Mouse (Mus musculus): ENCODE data around the gene Sipa1l2. TPM values are rescaled to one million over a fixed set of nuclear protein-coding genes. Genes with fewer than 3 reads are reported as not detected.

Gene Sipa1l2
- polyA plus RNA-seq, 1 experiment from 2014 or later: 7.2 TPM

GRCm38 (mm10) chr8:125488747-125489146 lies 80.9 kb downstream of the Sipa1l2 start:
- H3K27ac ChIP-seq (ENCODE audit: low read depth): no peak overlapping the region
- H3K36me3 ChIP-seq (ENCODE audit: control insufficient read depth, insufficient read depth, low read length): peaks cover 11% of the 10 kb centered on the region
- H3K9me3 ChIP-seq (ENCODE audit: control insufficient read depth, low read length): no peaks in the 10 kb centered on the region
- 0 out of 2 replicates have a peak, but pooled peaks cover 4% of the 10 kb centered on the region for H3K4me1 ChIP-seq (replicated peaks; ENCODE audit: control insufficient read depth, insufficient read depth, low read length)
- H3K9ac ChIP-seq (ENCODE audit: low read length): no peak overlapping the region
- no peak overlapping the region for H3K4me2 ChIP-seq (ENCODE audit: low read length)
- DNase-seq (ENCODE audit: low spot score) (no peak), ATAC-seq (replicated peaks; ENCODE audit: low FRiP score, low TSS enrichment, low read depth) (no peak)
- no peaks in the 10 kb centered on the region for H3K27me3 ChIP-seq (replicated peaks; ENCODE audit: control insufficient read depth, insufficient read depth, low read length)
- no peak overlapping the region for H3K4me3 ChIP-seq (ENCODE audit: low read depth, low read length)
- WGBS: 55% methylated on average over 1 of the region's 1 CpGs

GRCm38 (mm10) chr8:125485715-125486114 lies 83.9 kb downstream of the Sipa1l2 start:
- no peak overlapping the region for H3K9ac ChIP-seq (ENCODE audit: low read length)
- no peak for ATAC-seq (replicated peaks; ENCODE audit: low FRiP score, low TSS enrichment, low read depth)
- H3K9me3 ChIP-seq (ENCODE audit: control insufficient read depth, low read length): no peaks in the 10 kb centered on the region
- no peak for DNase-seq (ENCODE audit: low spot score)
- 0 out of 2 replicates have a peak, but pooled peaks cover 4% of the 10 kb centered on the region for H3K4me1 ChIP-seq (replicated peaks; ENCODE audit: control insufficient read depth, insufficient read depth, low read length)
- H3K36me3 ChIP-seq (ENCODE audit: control insufficient read depth, insufficient read depth, low read length): peaks cover 17% of the 10 kb centered on the region
- H3K4me2 ChIP-seq (ENCODE audit: low read length): no peak overlapping the region
- WGBS: 83% methylated on average over 3 of the region's 3 CpGs
- no peaks in the 10 kb centered on the region for H3K27me3 ChIP-seq (replicated peaks; ENCODE audit: control insufficient read depth, insufficient read depth, low read length)
- H3K27ac ChIP-seq (ENCODE audit: low read depth): no peak overlapping the region
- no peak overlapping the region for H3K4me3 ChIP-seq (ENCODE audit: low read depth, low read length)

GRCm38 (mm10) chr8:125484530-125485196 lies 84.9 kb downstream of the Sipa1l2 start:
- no peak for DNase-seq (ENCODE audit: low spot score)
- Histone ChIP-seq H3K27me3 (replicated peaks; ENCODE audit: control insufficient read depth, insufficient read depth, low read length) (no peaks in the 10 kb centered on the region), H3K36me3 (ENCODE audit: control insufficient read depth, insufficient read depth, low read length) (peaks cover 16% of the 10 kb centered on the region; the same call in 1 of the 2 replicates), H3K4me1 (replicated peaks; ENCODE audit: control insufficient read depth, insufficient read depth, low read length) (0 out of 2 replicates have a peak, but pooled peaks cover 4% of the 10 kb centered on the region), H3K9me3 (ENCODE audit: control insufficient read depth, low read length) (no peaks in the 10 kb centered on the region), H3K4me2 (ENCODE audit: low read length) (no peak overlapping the region), H3K27ac (ENCODE audit: low read depth) (no peak overlapping the region), H3K4me3 (ENCODE audit: low read depth, low read length) (no peak overlapping the region), H3K9ac (ENCODE audit: low read length) (no peak overlapping the region)
- ATAC-seq (replicated peaks; ENCODE audit: low FRiP score, low TSS enrichment, low read depth): no peak
- 78% methylated on average over 7 of the region's 7 CpGs for WGBS

- Histone ChIP-seq H3K9ac (ENCODE audit: low read length) (no peak overlapping the region), H3K27me3 (replicated peaks; ENCODE audit: control insufficient read depth, insufficient read depth, low read length) (no peaks in the 10 kb centered on the region), H3K36me3 (ENCODE audit: control insufficient read depth, insufficient read depth, low read length) (peaks cover 22% of the 10 kb centered on the region), H3K4me3 (ENCODE audit: low read depth, low read length) (no peak overlapping the region), H3K4me2 (ENCODE audit: low read length) (no peak overlapping the region), H3K27ac (ENCODE audit: low read depth) (no peak overlapping the region), H3K9me3 (ENCODE audit: control insufficient read depth, low read length) (no peaks in the 10 kb centered on the region), H3K4me1 (replicated peaks; ENCODE audit: control insufficient read depth, insufficient read depth, low read length) (no peaks in the 10 kb centered on the region)
- DNase-seq (ENCODE audit: low spot score) (no peak), ATAC-seq (replicated peaks; ENCODE audit: low FRiP score, low TSS enrichment, low read depth) (no peak)
- WGBS: 80% methylated on average over 5 of the region's 5 CpGs
Observed at GRCm38 (mm10) chr8:125482491-125483096, 87.0 kb downstream of the Sipa1l2 start.

GRCm38 (mm10) chr8:125474876-125475275 lies 94.7 kb downstream of the Sipa1l2 start:
- Histone ChIP-seq H3K27me3 (replicated peaks; ENCODE audit: control insufficient read depth, insufficient read depth, low read length) (no peaks in the 10 kb centered on the region), H3K4me1 (replicated peaks; ENCODE audit: control insufficient read depth, insufficient read depth, low read length) (no peaks in the 10 kb centered on the region), H3K27ac (ENCODE audit: low read depth) (no peak overlapping the region), H3K9me3 (ENCODE audit: control insufficient read depth, low read length) (no peaks in the 10 kb centered on the region), H3K36me3 (ENCODE audit: control insufficient read depth, insufficient read depth, low read length) (peaks cover 14% of the 10 kb centered on the region), H3K4me2 (ENCODE audit: low read length) (no peak overlapping the region), H3K4me3 (ENCODE audit: low read depth, low read length) (no peak overlapping the region), H3K9ac (ENCODE audit: low read length) (no peak overlapping the region)
- WGBS: 76% methylated on average over 12 of the region's 12 CpGs
- DNase-seq (ENCODE audit: low spot score): no peak
- no peak; the same call in 1 of the 2 replicates for ATAC-seq (replicated peaks; ENCODE audit: low FRiP score, low TSS enrichment, low read depth)

- Histone ChIP-seq H3K4me2 (ENCODE audit: low read length) (no peak overlapping the region), H3K36me3 (ENCODE audit: control insufficient read depth, insufficient read depth, low read length) (peaks cover 18% of the 10 kb centered on the region), H3K9me3 (ENCODE audit: control insufficient read depth, low read length) (no peaks in the 10 kb centered on the region), H3K4me3 (ENCODE audit: low read depth, low read length) (no peak overlapping the region), H3K9ac (ENCODE audit: low read length) (no peak overlapping the region), H3K27me3 (replicated peaks; ENCODE audit: control insufficient read depth, insufficient read depth, low read length) (no peaks in the 10 kb centered on the region), H3K27ac (ENCODE audit: low read depth) (no peak overlapping the region), H3K4me1 (replicated peaks; ENCODE audit: control insufficient read depth, insufficient read depth, low read length) (no peaks in the 10 kb centered on the region)
- ATAC-seq (replicated peaks; ENCODE audit: low FRiP score, low TSS enrichment, low read depth) (no peak), DNase-seq (ENCODE audit: low spot score) (no peak)
- 86% methylated on average over 9 of the region's 9 CpGs for WGBS
Observed at GRCm38 (mm10) chr8:125471374-125471773, 98.2 kb downstream of the Sipa1l2 start.

GRCm38 (mm10) chr8:125465156-125465821 lies 104.3 kb downstream of the Sipa1l2 start:
- Histone ChIP-seq H3K4me1 (replicated peaks; ENCODE audit: control insufficient read depth, insufficient read depth, low read length) (no peaks in the 10 kb centered on the region; the same call in 1 of the 2 replicates), H3K9me3 (ENCODE audit: control insufficient read depth, low read length) (no peaks in the 10 kb centered on the region), H3K4me2 (ENCODE audit: low read length) (no peak overlapping the region), H3K27ac (ENCODE audit: low read depth) (no peak overlapping the region), H3K36me3 (ENCODE audit: control insufficient read depth, insufficient read depth, low read length) (peaks cover 22% of the 10 kb centered on the region), H3K4me3 (ENCODE audit: low read depth, low read length) (no peak overlapping the region), H3K27me3 (replicated peaks; ENCODE audit: control insufficient read depth, insufficient read depth, low read length) (no peaks in the 10 kb centered on the region), H3K9ac (ENCODE audit: low read length) (no peak overlapping the region)
- 53% methylated on average over 6 of the region's 6 CpGs for WGBS
- no peak for DNase-seq (ENCODE audit: low spot score)
- ATAC-seq (replicated peaks; ENCODE audit: low FRiP score, low TSS enrichment, low read depth): no peak

- no peaks in the 10 kb centered on the region; the same call in 1 of the 2 replicates for H3K4me1 ChIP-seq (replicated peaks; ENCODE audit: control insufficient read depth, insufficient read depth, low read length)
- H3K4me3 ChIP-seq (ENCODE audit: low read depth, low read length): no peak overlapping the region
- DNase-seq (ENCODE audit: low spot score) (no peak), ATAC-seq (replicated peaks; ENCODE audit: low FRiP score, low TSS enrichment, low read depth) (no peak)
- H3K36me3 ChIP-seq (ENCODE audit: control insufficient read depth, insufficient read depth, low read length): peaks cover 20% of the 10 kb centered on the region
- H3K27ac ChIP-seq (ENCODE audit: low read depth): no peak overlapping the region
- WGBS: 82% methylated on average over 7 of the region's 7 CpGs
- H3K9me3 ChIP-seq (ENCODE audit: control insufficient read depth, low read length): no peaks in the 10 kb centered on the region
- H3K9ac ChIP-seq (ENCODE audit: low read length): no peak overlapping the region
- H3K27me3 ChIP-seq (replicated peaks; ENCODE audit: control insufficient read depth, insufficient read depth, low read length): no peaks in the 10 kb centered on the region
- H3K4me2 ChIP-seq (ENCODE audit: low read length): no peak overlapping the region
Observed at GRCm38 (mm10) chr8:125462901-125463300, 106.7 kb downstream of the Sipa1l2 start.
